Mouse (Mus musculus) kidney, embryonic 15.5 days (tissue): ENCODE measurements around the gene Ptrh2. TPM values are rescaled to one million over a fixed set of nuclear protein-coding genes. Genes with fewer than 3 reads are reported as not detected.

Experiments
- ATAC-seq: fragments of 200-750 bp; cut with Nextera tagmentation; replicated peaks from 2 replicates; pipeline ENCODE4 v1.8.0; 2017; ENCODE audit warnings: moderate TSS enrichment; ENCODE audit not compliant: low FRiP score
- H3K27ac ChIP-seq: fragments of 300-500 bp; sonication (generic); 2 replicates; pipeline ENCODE4 v1.5.1; 2015; ENCODE audit warnings: mild to moderate bottlenecking, inconsistent platforms
- H3K27me3 ChIP-seq: fragments of 300-500 bp; sonication (generic); 2 replicates; pipeline ENCODE4 v1.6.1; 2015; ENCODE audit warnings: inconsistent platforms
- H3K36me3 ChIP-seq: fragments of 300-500 bp; sonication (generic); 2 replicates; pipeline ENCODE4 v1.6.1; 2015; ENCODE audit warnings: inconsistent platforms
- H3K4me1 ChIP-seq: fragments of 300-500 bp; sonication (generic); 2 replicates; pipeline ENCODE4 v1.6.1; 2015; ENCODE audit warnings: inconsistent platforms
- H3K4me2 ChIP-seq: fragments of 300-500 bp; sonication (generic); 2 replicates; pipeline ENCODE4 v1.6.1; 2015; ENCODE audit warnings: moderate library complexity, mild to moderate bottlenecking, inconsistent platforms
- H3K4me3 ChIP-seq: fragments of 300-500 bp; sonication (generic); replicated peaks from 2 replicates; pipeline ENCODE4 v1.5.1; 2015; ENCODE audit warnings: mild to moderate bottlenecking, inconsistent platforms
- H3K9ac ChIP-seq: fragments of 300-500 bp; sonication (generic); 2 replicates; pipeline ENCODE4 v1.6.1; 2015; ENCODE audit warnings: mild to moderate bottlenecking, inconsistent platforms
- H3K9me3 ChIP-seq: fragments of 300-500 bp; sonication (generic); replicated peaks from 2 replicates; pipeline ENCODE4 v1.6.1; 2016; ENCODE audit warnings: inconsistent platforms
- WGBS: fragments of 180-500 bp; shearing (Covaris S2); methylation state at CpG from one replicate; pipeline ENCODE4 v1.1.7; 2015; ENCODE audit warnings: mixed read lengths; 5-methylcytosine and 5-hydroxymethylcytosine counted together
- polyA plus RNA-seq: library from polyadenylated mRNA; unstranded; fragments of >200 nt; fragmentation: Nextera tagmentation; extraction: Ambion mirVana; gene quantifications from 2 replicates; pipeline ENCODE4 v1.2.1, GENCODE M21; 2015

Gene Ptrh2
- polyA plus RNA-seq, 1 experiment from 2014 or later = 35.8 TPM

DNA sequence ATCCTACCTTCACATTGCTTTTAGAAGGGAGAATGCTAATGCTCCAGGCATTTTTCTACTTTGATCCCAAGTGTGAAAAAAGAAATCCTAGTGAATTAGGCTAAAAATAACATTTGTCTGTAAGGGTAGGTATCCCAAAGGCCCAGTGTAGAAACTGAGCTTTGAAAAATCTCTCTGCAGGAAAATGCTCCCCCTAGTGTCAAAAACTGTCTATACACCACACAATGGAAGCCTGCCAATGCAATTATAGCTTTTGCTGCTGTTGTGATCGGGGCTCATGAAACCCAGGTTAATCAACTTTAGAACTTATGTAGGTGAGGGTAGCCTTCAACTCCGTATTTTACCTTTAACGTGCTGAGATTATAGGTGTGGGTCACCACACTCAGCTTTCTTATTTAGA lies 30.3 kb upstream of the Ptrh2 start:
- Histone ChIP-seq H3K4me3 (no peak overlapping the region), H3K4me1 (no peaks in the 10 kb centered on the region), H3K27me3 (no peaks in the 10 kb centered on the region), H3K9ac (no peak overlapping the region), H3K27ac (no peak overlapping the region), H3K4me2 (no peak overlapping the region), H3K9me3 (no peaks in the 10 kb centered on the region), H3K36me3 (peaks cover 6% of the 10 kb centered on the region; the same call in 1 of the 2 replicates)
- ATAC-seq = no peak
- 32% methylated on average over 3 of the region's 3 CpGs for WGBS

DNA sequence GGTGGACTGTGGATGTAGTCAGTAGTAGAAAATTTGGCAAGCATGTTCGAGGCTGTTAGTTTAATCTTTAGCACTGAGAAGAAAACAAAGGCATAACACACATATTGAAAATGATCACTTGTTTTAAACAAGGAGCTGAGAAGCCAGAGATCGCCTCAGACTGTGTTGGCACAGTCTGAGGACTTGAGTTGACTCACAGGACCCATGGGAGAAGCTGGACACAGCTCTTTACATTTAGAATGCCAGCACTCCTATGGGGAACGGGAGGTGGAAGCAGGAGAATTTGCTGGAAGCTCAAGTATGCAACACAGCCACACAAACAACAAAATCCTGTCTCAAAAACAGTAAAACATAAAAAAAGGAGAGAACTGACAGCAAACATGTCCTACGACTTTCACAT lies 29.7 kb upstream of the Ptrh2 start:
- WGBS = 86% methylated on average over 4 of the region's 4 CpGs
- Histone ChIP-seq H3K4me3 (no peak overlapping the region), H3K9ac (no peak overlapping the region), H3K27ac (no peak overlapping the region), H3K4me1 (no peaks in the 10 kb centered on the region), H3K36me3 (peaks cover 10% of the 10 kb centered on the region), H3K4me2 (no peak overlapping the region), H3K27me3 (no peaks in the 10 kb centered on the region), H3K9me3 (no peaks in the 10 kb centered on the region)
- no peak for ATAC-seq

DNA sequence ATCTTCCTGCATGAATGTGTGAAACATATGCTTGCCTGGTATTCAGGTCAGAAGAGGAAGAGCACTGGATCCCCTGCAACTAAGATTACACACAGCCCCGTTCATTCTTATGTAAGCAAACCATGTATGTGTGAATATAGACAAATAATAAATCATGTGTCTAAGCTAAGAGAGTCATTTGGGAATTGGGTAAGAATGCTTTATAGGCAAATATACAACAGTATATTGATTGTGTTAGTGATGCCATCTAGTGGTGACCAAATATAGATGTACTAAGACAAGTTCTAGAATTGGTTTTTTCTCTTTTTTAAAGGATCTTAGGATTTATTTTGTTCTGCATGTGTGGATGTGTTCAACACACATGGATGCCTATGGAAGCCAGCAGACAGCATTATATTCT lies 28.1 kb upstream of the Ptrh2 start:
- 41% methylated on average over 1 of the region's 1 CpGs for WGBS
- no peaks in the 10 kb centered on the region for H3K27me3 ChIP-seq
- H3K9me3 ChIP-seq = no peaks in the 10 kb centered on the region
- H3K36me3 ChIP-seq = peaks cover 22% of the 10 kb centered on the region
- no peaks in the 10 kb centered on the region for H3K4me1 ChIP-seq
- no peak overlapping the region for H3K4me2 ChIP-seq
- no peak overlapping the region for H3K9ac ChIP-seq
- no peak for ATAC-seq
- no peak overlapping the region for H3K4me3 ChIP-seq
- H3K27ac ChIP-seq = no peak overlapping the region

DNA sequence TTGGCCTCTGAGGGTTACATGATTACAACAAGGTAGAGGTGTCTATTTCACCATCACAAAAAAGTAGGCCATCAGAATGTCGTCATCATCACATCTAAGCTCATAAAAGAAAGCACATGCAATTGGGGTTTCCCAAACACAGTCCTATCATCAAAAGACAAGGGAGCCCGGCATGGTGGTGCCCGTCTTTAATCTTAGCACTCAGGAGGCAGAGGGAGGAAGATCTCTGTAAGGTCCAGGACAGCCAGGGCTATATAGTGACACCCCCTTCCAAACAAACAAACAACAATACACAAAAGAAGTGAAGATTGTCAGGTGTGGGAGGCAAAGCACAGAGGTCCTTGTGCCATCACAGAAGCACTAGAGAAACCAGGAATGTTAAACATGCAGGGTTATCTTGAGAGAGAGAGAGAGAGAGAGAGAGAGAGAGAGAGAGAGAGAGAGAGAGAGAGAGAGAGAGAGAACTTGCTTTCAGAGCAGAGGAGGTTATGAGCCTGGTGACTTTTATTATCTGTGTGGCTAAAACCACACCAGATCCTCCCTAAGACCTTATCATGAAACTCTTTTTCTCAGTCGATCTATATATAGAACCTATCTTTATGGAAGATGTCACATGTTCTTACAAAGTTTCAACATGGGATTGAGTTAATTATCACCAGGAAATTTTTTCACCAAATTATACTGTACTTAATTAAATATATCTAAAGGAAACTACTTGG lies 26.8 kb upstream of the Ptrh2 start:
- Histone ChIP-seq H3K4me2 (no peak overlapping the region), H3K27ac (no peak overlapping the region), H3K9me3 (no peaks in the 10 kb centered on the region), H3K4me3 (no peak overlapping the region), H3K27me3 (no peaks in the 10 kb centered on the region), H3K9ac (no peak overlapping the region), H3K4me1 (no peaks in the 10 kb centered on the region), H3K36me3 (peaks cover 35% of the 10 kb centered on the region)
- no peak for ATAC-seq
- 86% methylated on average over 4 of the region's 4 CpGs for WGBS

DNA sequence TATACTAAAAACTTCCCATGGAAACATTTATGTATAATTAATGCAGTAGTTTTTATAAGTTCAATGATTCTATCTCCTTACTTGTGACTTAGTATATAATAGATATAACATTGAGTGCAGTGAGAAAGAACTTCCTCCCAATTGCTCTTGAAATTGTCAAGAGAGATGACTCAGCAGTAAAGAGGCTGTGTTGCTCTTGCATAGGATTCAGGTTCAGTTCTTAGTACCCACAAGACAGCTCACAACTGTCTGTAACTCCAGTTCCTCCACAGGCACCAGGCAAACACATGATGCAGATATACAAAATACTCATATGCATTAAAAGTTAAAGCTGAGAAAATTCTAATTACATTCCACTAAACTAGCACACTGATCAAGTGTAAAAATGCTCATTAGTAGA lies 25.9 kb upstream of the Ptrh2 start:
- peaks cover 42% of the 10 kb centered on the region for H3K36me3 ChIP-seq
- H3K27ac ChIP-seq = no peak overlapping the region
- no peaks in the 10 kb centered on the region for H3K9me3 ChIP-seq
- no peak overlapping the region for H3K4me2 ChIP-seq
- no peak overlapping the region for H3K9ac ChIP-seq
- no peaks in the 10 kb centered on the region for H3K4me1 ChIP-seq
- H3K27me3 ChIP-seq = no peaks in the 10 kb centered on the region
- no peak overlapping the region for H3K4me3 ChIP-seq
- ATAC-seq = no peak

DNA sequence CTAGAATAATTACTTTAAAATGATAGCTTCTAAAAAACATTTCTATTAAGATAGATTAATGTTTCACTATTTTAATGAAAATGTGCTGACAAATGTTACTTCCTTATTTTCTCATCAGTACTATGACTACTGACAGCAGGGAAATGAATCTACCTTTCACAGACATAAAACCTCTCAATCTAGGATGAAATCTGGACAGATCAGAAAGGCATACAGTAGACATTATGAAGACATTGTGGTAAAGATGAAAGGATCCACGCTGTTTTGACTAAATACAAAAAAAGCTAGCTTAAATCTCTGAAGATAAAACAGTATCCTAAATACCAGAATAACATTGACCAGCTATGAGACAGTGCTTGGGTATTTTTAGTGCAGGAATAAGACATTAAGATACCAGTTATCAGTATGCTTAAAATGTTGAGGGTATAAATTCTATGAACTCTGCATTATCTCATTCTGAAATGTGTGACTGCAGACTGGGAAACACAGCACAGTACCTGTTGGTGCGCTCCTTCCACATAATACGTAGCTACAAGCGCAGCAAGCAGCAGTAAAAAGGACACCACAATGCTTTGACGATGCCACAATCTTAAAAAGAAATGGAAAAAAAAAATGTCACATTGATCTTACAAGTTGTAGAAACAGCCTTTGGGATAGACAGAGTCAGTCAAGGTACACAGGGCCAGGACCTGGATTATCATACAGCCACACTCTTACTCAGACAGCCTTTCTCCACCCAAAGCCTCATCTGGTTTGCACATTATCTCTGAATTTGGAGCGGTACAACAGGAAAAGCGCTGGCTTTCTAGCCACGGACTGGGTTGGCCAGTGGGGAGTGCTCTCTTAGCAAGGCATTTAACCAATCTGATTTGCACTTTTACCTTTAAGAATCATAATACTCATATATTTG lies 20.5 kb upstream of the Ptrh2 start:
- Histone ChIP-seq H3K4me2 (no peak overlapping the region), H3K27me3 (no peaks in the 10 kb centered on the region), H3K9me3 (no peaks in the 10 kb centered on the region), H3K27ac (no peak overlapping the region), H3K4me3 (no peak overlapping the region), H3K36me3 (peaks cover 64% of the 10 kb centered on the region), H3K4me1 (no peaks in the 10 kb centered on the region), H3K9ac (no peak overlapping the region)
- WGBS = 93% methylated on average over 8 of the region's 8 CpGs
- ATAC-seq = 0 out of 2 replicates have a peak, but pooled peaks have one; percentile 62

DNA sequence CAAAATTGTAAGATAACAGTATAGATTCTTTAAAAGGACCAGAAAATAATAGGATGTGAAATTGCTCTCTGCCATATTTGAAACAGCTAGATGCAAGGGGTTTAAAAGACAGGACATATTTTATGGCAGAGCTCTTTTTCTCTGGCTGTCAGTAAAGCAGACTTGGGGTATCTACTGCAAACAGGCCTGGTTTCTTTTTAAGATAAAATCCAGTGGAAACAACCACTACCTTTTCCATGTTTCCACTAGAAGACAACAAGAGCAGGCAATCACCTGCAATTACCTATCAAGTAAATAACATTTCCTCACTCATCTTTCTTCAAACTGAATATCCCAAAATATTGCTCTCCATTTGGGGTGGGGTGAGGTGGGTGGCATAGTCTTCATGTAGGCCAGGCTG lies 19.8 kb upstream of the Ptrh2 start:
- no peak overlapping the region for H3K27ac ChIP-seq
- no peak overlapping the region for H3K4me3 ChIP-seq
- no peaks in the 10 kb centered on the region for H3K9me3 ChIP-seq
- no peak for ATAC-seq
- H3K4me2 ChIP-seq = no peak overlapping the region
- H3K36me3 ChIP-seq = peaks cover 60% of the 10 kb centered on the region
- H3K27me3 ChIP-seq = no peaks in the 10 kb centered on the region
- no peak overlapping the region for H3K9ac ChIP-seq
- H3K4me1 ChIP-seq = no peaks in the 10 kb centered on the region

DNA sequence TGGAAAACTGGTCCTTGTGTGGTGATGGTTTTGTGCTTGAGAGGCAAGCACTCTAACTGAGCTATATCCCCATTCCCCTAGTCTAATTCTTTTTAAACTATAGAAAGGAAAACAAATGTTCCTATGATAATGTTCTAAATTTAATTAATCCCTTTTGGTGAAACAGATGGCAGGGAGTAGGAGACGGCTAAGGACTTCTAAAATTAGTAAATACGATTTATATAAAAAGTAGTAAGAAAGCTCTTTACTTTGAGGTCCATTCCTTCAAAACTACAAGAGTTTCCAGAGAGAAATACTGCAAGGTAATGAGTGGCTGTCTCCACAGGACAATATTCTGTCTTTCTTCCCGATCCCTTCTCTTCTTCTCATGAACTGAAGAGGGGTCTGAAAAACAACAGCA lies 19.4 kb upstream of the Ptrh2 start:
- no peaks in the 10 kb centered on the region for H3K4me1 ChIP-seq
- no peaks in the 10 kb centered on the region for H3K27me3 ChIP-seq
- H3K4me2 ChIP-seq = no peak overlapping the region
- peaks cover 56% of the 10 kb centered on the region for H3K36me3 ChIP-seq
- H3K9me3 ChIP-seq = no peaks in the 10 kb centered on the region
- H3K27ac ChIP-seq = no peak overlapping the region
- WGBS = 91% methylated on average over 3 of the region's 3 CpGs
- no peak overlapping the region for H3K4me3 ChIP-seq
- H3K9ac ChIP-seq = no peak overlapping the region
- no peak for ATAC-seq

DNA sequence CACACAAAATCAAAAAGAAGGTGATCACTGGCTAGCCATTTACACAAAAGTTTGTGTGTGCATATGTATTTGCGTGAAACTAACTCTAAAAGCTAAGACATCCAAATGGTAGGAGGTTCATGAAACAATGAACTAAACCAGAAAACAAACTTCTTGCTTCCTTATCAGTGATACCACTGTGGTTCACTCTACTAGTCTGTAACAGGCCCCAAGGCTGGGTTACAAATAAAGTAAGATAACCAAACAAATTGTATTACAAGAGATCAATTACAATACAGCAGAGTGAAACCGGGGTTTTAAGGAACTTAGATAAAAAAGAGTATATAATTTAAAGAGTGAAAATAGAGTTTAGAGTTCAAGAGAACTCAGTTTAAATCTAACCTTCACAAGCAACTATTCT lies 16.2 kb upstream of the Ptrh2 start:
- WGBS = 91% methylated on average over 2 of the region's 2 CpGs
- H3K4me2 ChIP-seq = no peak overlapping the region
- H3K27me3 ChIP-seq = no peaks in the 10 kb centered on the region
- peaks cover 28% of the 10 kb centered on the region for H3K36me3 ChIP-seq
- H3K27ac ChIP-seq = no peak overlapping the region
- ATAC-seq = no peak
- no peak overlapping the region for H3K4me3 ChIP-seq
- H3K9ac ChIP-seq = no peak overlapping the region
- H3K4me1 ChIP-seq = no peaks in the 10 kb centered on the region
- H3K9me3 ChIP-seq = no peaks in the 10 kb centered on the region

DNA sequence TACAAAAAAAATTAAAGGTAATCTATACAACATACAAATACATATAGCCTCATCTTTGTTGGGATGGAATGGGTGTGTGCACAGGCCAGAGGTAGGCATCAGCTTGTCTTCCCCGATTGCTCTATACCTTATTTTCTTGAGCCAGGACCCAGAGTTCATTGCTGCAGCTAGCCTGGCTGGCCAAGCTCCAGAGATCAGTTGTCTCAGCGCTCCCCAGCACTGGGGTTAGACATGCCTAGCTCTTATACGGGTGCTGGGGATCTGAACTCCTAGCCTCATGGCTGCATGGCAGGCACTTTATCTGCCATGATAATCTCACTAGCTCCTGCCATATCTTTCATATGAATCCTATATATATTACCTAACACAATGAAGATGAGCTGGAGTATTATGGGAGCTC lies 15.6 kb upstream of the Ptrh2 start:
- ATAC-seq = no peak
- Histone ChIP-seq H3K27ac (no peak overlapping the region), H3K36me3 (peaks cover 24% of the 10 kb centered on the region), H3K27me3 (no peaks in the 10 kb centered on the region), H3K4me3 (no peak overlapping the region), H3K9me3 (no peaks in the 10 kb centered on the region), H3K9ac (no peak overlapping the region), H3K4me1 (no peaks in the 10 kb centered on the region), H3K4me2 (no peak overlapping the region)
- WGBS = 85% methylated on average over 3 of the region's 3 CpGs

DNA sequence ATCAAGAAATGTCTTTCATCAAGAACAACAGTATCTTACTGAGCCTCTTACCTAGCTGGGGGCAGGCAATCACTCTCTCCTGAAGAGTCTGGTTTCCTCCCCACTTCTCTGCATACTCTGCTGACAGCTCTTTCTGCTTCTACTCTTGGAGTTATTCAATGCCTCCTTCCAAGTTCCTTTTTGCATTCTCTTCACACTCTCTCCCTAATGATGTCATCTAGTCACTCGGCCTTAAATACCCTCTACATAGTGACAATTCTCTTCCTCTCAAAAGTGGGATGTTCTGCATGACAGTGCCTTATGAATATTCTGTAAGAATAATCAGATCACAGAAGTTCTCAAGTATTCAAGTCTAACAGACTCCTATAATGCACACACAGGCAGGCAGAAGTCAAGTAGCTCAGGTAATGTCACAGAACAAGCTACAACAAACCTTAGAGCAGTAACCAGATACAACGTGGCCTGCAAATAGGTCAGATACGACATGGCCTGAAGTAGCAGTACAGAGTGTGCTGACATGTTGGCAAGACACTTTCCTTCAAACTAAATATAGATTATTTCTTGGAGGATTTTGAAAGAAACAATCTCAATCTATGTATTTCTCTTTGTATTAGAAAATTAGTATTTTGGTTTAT lies 12.6 kb upstream of the Ptrh2 start:
- 72% methylated on average over 3 of the region's 3 CpGs for WGBS
- ATAC-seq = no peak
- H3K9me3 ChIP-seq = no peaks in the 10 kb centered on the region

DNA sequence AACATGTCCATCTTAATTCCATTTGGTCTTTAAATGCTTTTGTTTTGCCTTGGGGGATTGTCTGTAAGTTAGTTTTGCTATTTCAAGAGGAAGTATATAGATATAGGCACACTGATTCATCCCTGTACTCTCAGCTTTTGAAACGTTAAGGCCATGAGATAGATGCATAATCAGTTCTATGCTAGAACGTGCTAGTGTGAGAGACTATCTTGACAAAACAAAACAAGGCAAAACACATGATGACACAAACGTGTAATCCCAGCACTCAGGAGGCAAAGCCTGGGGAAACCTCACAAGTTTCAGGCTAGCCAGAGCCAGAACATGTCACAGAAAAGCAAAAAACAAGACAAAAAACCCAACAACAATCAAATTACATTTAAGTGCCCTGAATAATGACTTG lies 11.0 kb upstream of the Ptrh2 start:
- no peak for ATAC-seq
- Histone ChIP-seq H3K4me2 (no peak overlapping the region), H3K27ac (no peak overlapping the region), H3K9ac (no peak overlapping the region), H3K4me1 (no peaks in the 10 kb centered on the region), H3K9me3 (no peaks in the 10 kb centered on the region), H3K4me3 (no peak overlapping the region), H3K27me3 (no peaks in the 10 kb centered on the region), H3K36me3 (peaks cover 8% of the 10 kb centered on the region; the same call in 1 of the 2 replicates)
- WGBS = 78% methylated on average over 3 of the region's 3 CpGs

More for the DNA sequence above, 12.6 kb upstream of the Ptrh2 start:
- Histone ChIP-seq H3K27ac (no peak overlapping the region), H3K4me1 (no peaks in the 10 kb centered on the region), H3K4me2 (no peak overlapping the region), H3K36me3 (0 out of 2 replicates have a peak, but pooled peaks cover under 1% of the 10 kb centered on the region), H3K27me3 (no peaks in the 10 kb centered on the region), H3K9ac (no peak overlapping the region), H3K4me3 (no peak overlapping the region)
